Comparison of ENCODE assay signal across 34 mouse cellular contexts in genomic region chr11:7193134-7193533, GRCm38 (mm10). TPM values are rescaled to one million over a fixed set of nuclear protein-coding genes. Genes with fewer than 3 reads are reported as not detected.
DNase-seq lines count a peak whose midpoint lies in the region; ATAC-seq and TF ChIP-seq lines count a peak whose summit lies in the region.
"Had no signal": no experiment of that assay in that cellular context is flagged by ENCODE, and none has a peak within 500 bp of the region (broad histone marks: within the 10 kb centered on the region; RNA-seq: fewer than 3 reads in every experiment).

No protein-coding gene starts in this region.

- H3K9ac ChIP-seq in hindbrain, postnatal 0 days (replicated peaks; ENCODE audit: low read length): no peak overlapping the region
- H3K9ac ChIP-seq in hindbrain, embryonic 11.5 days (ENCODE audit: low read depth, low read length): no peak overlapping the region
- no peak overlapping the region for H3K9ac ChIP-seq in liver, embryonic 12.5 days
- H3K9ac ChIP-seq in liver, embryonic 11.5 days (ENCODE audit: low read depth, low read length): no peak overlapping the region
- no peak overlapping the region for H3K9ac ChIP-seq in liver, embryonic 15.5 days
- H3K9ac ChIP-seq: forebrain, embryonic 12.5 days; lung, embryonic 14.5 days; midbrain, embryonic 12.5 days; stomach, embryonic 15.5 days had no signal

- no peak overlapping the region for H3K27ac ChIP-seq in hindbrain, postnatal 0 days
- no peak overlapping the region for H3K27ac ChIP-seq in hindbrain, embryonic 11.5 days (ENCODE audit: low read depth, low read length)
- H3K27ac ChIP-seq in liver, embryonic 12.5 days: 0 out of 2 replicates have a peak overlapping the region, but pooled peaks have one; percentile 36
- H3K27ac ChIP-seq in liver, embryonic 11.5 days (ENCODE audit: low read depth, low read length): no peak overlapping the region; the same call in 1 of the 2 replicates
- H3K27ac ChIP-seq in liver, embryonic 15.5 days (replicated peaks): peak overlapping the region; percentile 59; the same call in 1 of the 2 replicates
- H3K27ac ChIP-seq: forebrain, embryonic 12.5 days; hindbrain, embryonic 10.5 days; midbrain, embryonic 12.5 days; stomach, embryonic 15.5 days had no signal

- 76% methylated on average over 9 of the region's 9 CpGs for WGBS in hindbrain, postnatal 0 days
- 80% methylated on average over 9 of the region's 9 CpGs for WGBS in hindbrain, embryonic 11.5 days
- WGBS in liver, embryonic 12.5 days (ENCODE audit: insufficient replicate concordance): 57% methylated on average over 9 of the region's 9 CpGs
- WGBS in liver, embryonic 11.5 days: 65% methylated on average over 9 of the region's 9 CpGs
- WGBS in liver, embryonic 15.5 days (ENCODE audit: insufficient replicate concordance): 52% methylated on average over 9 of the region's 9 CpGs

- H3K4me2 ChIP-seq in hindbrain, postnatal 0 days (ENCODE audit: low read depth, low read length): no peak overlapping the region
- H3K4me2 ChIP-seq in hindbrain, embryonic 11.5 days (replicated peaks; ENCODE audit: low read depth, low read length): no peak overlapping the region
- H3K4me2 ChIP-seq in liver, embryonic 12.5 days: no peak overlapping the region
- H3K4me2 ChIP-seq in liver, embryonic 11.5 days: no peak overlapping the region
- H3K4me2 ChIP-seq in liver, embryonic 15.5 days: no peak overlapping the region
- H3K4me2 ChIP-seq: forebrain, embryonic 12.5 days; lung, embryonic 14.5 days; midbrain, embryonic 12.5 days; stomach, embryonic 15.5 days had no signal

- H3K27me3 ChIP-seq in hindbrain, postnatal 0 days (ENCODE audit: insufficient read depth, low read length): no peaks in the 10 kb centered on the region
- no peaks in the 10 kb centered on the region for H3K27me3 ChIP-seq in hindbrain, embryonic 11.5 days (ENCODE audit: control insufficient read depth, insufficient read depth, low read length)
- no peaks in the 10 kb centered on the region for H3K27me3 ChIP-seq in liver, embryonic 12.5 days (replicated peaks)
- no peaks in the 10 kb centered on the region for H3K27me3 ChIP-seq in liver, embryonic 11.5 days (replicated peaks; ENCODE audit: control insufficient read depth, insufficient read depth, low read length)
- H3K27me3 ChIP-seq in liver, embryonic 15.5 days: no peaks in the 10 kb centered on the region
- H3K27me3 ChIP-seq: forebrain, embryonic 12.5 days; megakaryocyte, embryonic 14.5 days; stomach, embryonic 15.5 days had no signal

- no peaks in the 10 kb centered on the region for H3K9me3 ChIP-seq in hindbrain, postnatal 0 days (ENCODE audit: low read length)
- H3K9me3 ChIP-seq in hindbrain, embryonic 11.5 days (ENCODE audit: control insufficient read depth, low read length): no peaks in the 10 kb centered on the region
- no peaks in the 10 kb centered on the region; the same call in 1 of the 2 replicates for H3K9me3 ChIP-seq in liver, embryonic 12.5 days (replicated peaks)
- peaks cover 4% of the 10 kb centered on the region; the same call in 1 of the 2 replicates for H3K9me3 ChIP-seq in liver, embryonic 11.5 days (ENCODE audit: control insufficient read depth, low read length)
- no peaks in the 10 kb centered on the region for H3K9me3 ChIP-seq in liver, embryonic 15.5 days (replicated peaks)
- H3K9me3 ChIP-seq: forebrain, embryonic 12.5 days; hindbrain, embryonic 10.5 days; midbrain, embryonic 12.5 days; stomach, embryonic 15.5 days had no signal

- no peaks in the 10 kb centered on the region for H3K4me1 ChIP-seq in hindbrain, postnatal 0 days (ENCODE audit: insufficient read depth, low read length)
- no peaks in the 10 kb centered on the region for H3K4me1 ChIP-seq in hindbrain, embryonic 11.5 days (replicated peaks; ENCODE audit: control insufficient read depth, insufficient read depth, low read length)
- no peaks in the 10 kb centered on the region for H3K4me1 ChIP-seq in liver, embryonic 12.5 days
- H3K4me1 ChIP-seq in liver, embryonic 11.5 days (replicated peaks; ENCODE audit: control insufficient read depth, insufficient read depth, low read length): no peaks in the 10 kb centered on the region
- peaks cover 2% of the 10 kb centered on the region for H3K4me1 ChIP-seq in liver, embryonic 15.5 days (replicated peaks)
- H3K4me1 ChIP-seq: megakaryocyte, embryonic 14.5 days had no signal

- peak; percentile 26 for TF ChIP-seq CTCF in hindbrain, postnatal 0 days (IDR thresholded peaks at IDR 0.05; ENCODE audit: low read depth)

- DNase-seq in hindbrain, postnatal 0 days (ENCODE audit: low spot score): no peak
- DNase-seq in hindbrain, embryonic 11.5 days (ENCODE audit: low spot score): no peak
- no peak for DNase-seq in liver, embryonic 11.5 days (ENCODE audit: low spot score)
- DNase-seq in spleen, adult 18-20 months: no peak
- DNase-seq: adrenal gland, postnatal 25 days; B cell, adult 2 months; cerebellum, adult 2 months; cerebellum, postnatal 14 days; heart, postnatal 14 days; left cerebral cortex, postnatal 4 days; lung, embryonic 14.5 days had no signal

- no peak overlapping the region for H3K4me3 ChIP-seq in hindbrain, postnatal 0 days (ENCODE audit: low read length)
- H3K4me3 ChIP-seq in hindbrain, embryonic 11.5 days (ENCODE audit: low read depth, low read length): no peak overlapping the region
- no peak overlapping the region for H3K4me3 ChIP-seq in liver, embryonic 12.5 days
- no peak overlapping the region for H3K4me3 ChIP-seq in liver, embryonic 11.5 days (ENCODE audit: low read depth, low read length)
- H3K4me3 ChIP-seq in liver, embryonic 15.5 days (replicated peaks): no peak overlapping the region
- H3K4me3 ChIP-seq: erythroblast, embryonic 14.5 days; forebrain, embryonic 12.5 days; hindbrain, embryonic 10.5 days; megakaryocyte, embryonic 14.5 days; midbrain, embryonic 12.5 days; stomach, embryonic 15.5 days had no signal

- no peaks in the 10 kb centered on the region for H3K36me3 ChIP-seq in hindbrain, postnatal 0 days (ENCODE audit: insufficient read depth, low read length)
- no peaks in the 10 kb centered on the region for H3K36me3 ChIP-seq in hindbrain, embryonic 11.5 days (ENCODE audit: control insufficient read depth, insufficient read depth, low read length)
- no peaks in the 10 kb centered on the region for H3K36me3 ChIP-seq in liver, embryonic 12.5 days
- no peaks in the 10 kb centered on the region for H3K36me3 ChIP-seq in liver, embryonic 11.5 days (ENCODE audit: control insufficient read depth, insufficient read depth, low read length)
- H3K36me3 ChIP-seq in liver, embryonic 15.5 days (replicated peaks): no peaks in the 10 kb centered on the region
- H3K36me3 ChIP-seq: forebrain, embryonic 12.5 days; hindbrain, embryonic 10.5 days; midbrain, embryonic 12.5 days; stomach, embryonic 15.5 days had no signal

- no peak for ATAC-seq in hindbrain, postnatal 0 days
- no peak for ATAC-seq in hindbrain, embryonic 11.5 days (ENCODE audit: low FRiP score)
- no peak for ATAC-seq in liver, embryonic 12.5 days
- no peak for ATAC-seq in liver, embryonic 11.5 days (replicated peaks; ENCODE audit: low FRiP score)
- ATAC-seq in liver, embryonic 15.5 days (ENCODE audit: insufficient read depth): no peak
- ATAC-seq: hindbrain, embryonic 16.5 days; intestine, embryonic 16.5 days had no signal

RNA-seq across cellular contexts. Expression of gene Igfbp1, which starts 4.4 kb away (rescaled TPM):
- not detected in 2 replicates for total RNA-seq in hindbrain, postnatal 0 days (2014; rRNA removed)
- 0.19 TPM in 1 of 2 replicates, not detected in the other for polyA plus RNA-seq in hindbrain, postnatal 0 days (2015; fragmentation: Nextera tagmentation; extraction: Ambion mirVana)
- 0.14 and 0.67 TPM in 2 replicates for polyA plus RNA-seq in hindbrain, embryonic 11.5 days (2014; fragmentation: Nextera tagmentation; extraction: Ambion mirVana)
- polyA plus RNA-seq in liver, embryonic 12.5 days (2016; fragmentation: Nextera tagmentation; extraction: Ambion mirVana): 39.5 and 41.4 TPM in 2 replicates
- 48.2 and 49.9 TPM in 2 replicates for polyA plus RNA-seq in liver, embryonic 11.5 days (2014; fragmentation: Nextera tagmentation; extraction: Ambion mirVana)
- 170 and 287 TPM in 2 replicates for polyA plus RNA-seq in liver, embryonic 15.5 days (2015; fragmentation: Nextera tagmentation; extraction: Ambion mirVana)
- total RNA-seq: adrenal gland, adult 18-20 months; adrenal gland, postnatal 25 days; gastrocnemius, adult 8-10 months; heart, adult 8-10 months; heart, postnatal 14 days; layer of hippocampus, adult 18-20 months; layer of hippocampus, postnatal 14 days; monocyte, adult 5-6 weeks had no signal
- polyA plus RNA-seq: forebrain, embryonic 12.5 days; heart, embryonic 14.5 days; neural tube, embryonic 14.5 days had no signal

RNA-seq across cellular contexts. Expression of gene Gm11985, which starts 4.8 kb away (rescaled TPM):
- not detected in 2 replicates for total RNA-seq in hindbrain, postnatal 0 days (2014; rRNA removed)
- not detected in 2 replicates for polyA plus RNA-seq in hindbrain, postnatal 0 days (2015; fragmentation: Nextera tagmentation; extraction: Ambion mirVana)
- not detected in 2 replicates for polyA plus RNA-seq in hindbrain, embryonic 11.5 days (2014; fragmentation: Nextera tagmentation; extraction: Ambion mirVana)
- polyA plus RNA-seq in liver, embryonic 12.5 days (2016; fragmentation: Nextera tagmentation; extraction: Ambion mirVana): not detected in 2 replicates
- not detected in 2 replicates for polyA plus RNA-seq in liver, embryonic 11.5 days (2014; fragmentation: Nextera tagmentation; extraction: Ambion mirVana)
- polyA plus RNA-seq in liver, embryonic 15.5 days (2015; fragmentation: Nextera tagmentation; extraction: Ambion mirVana): not detected in 2 replicates
- total RNA-seq: adrenal gland, adult 18-20 months; adrenal gland, postnatal 25 days; gastrocnemius, adult 8-10 months; gastrocnemius, postnatal 4 days; heart, adult 8-10 months; heart, postnatal 14 days; layer of hippocampus, adult 18-20 months; layer of hippocampus, postnatal 14 days; left cerebral cortex, postnatal 4 days; monocyte, adult 5-6 weeks had no signal
- polyA plus RNA-seq: cerebellum, adult 2 months; cortical plate, adult 2 months; embryonic facial prominence, embryonic 14.5 days; erythroblast, embryonic 14.5 days; forebrain, embryonic 12.5 days; heart, embryonic 14.5 days; hindbrain, embryonic 10.5 days; hindbrain, embryonic 16.5 days; intestine, embryonic 16.5 days; kidney, embryonic 14.5 days; lung, embryonic 14.5 days; midbrain, embryonic 12.5 days; small intestine, adult 2 months; stomach, embryonic 15.5 days had no signal

RNA-seq across cellular contexts. Expression of gene Igfbp3, which starts 20.6 kb away (rescaled TPM):
- 35.7 and 47.2 TPM in 2 replicates for total RNA-seq in hindbrain, postnatal 0 days (2014; rRNA removed)
- 24.6 and 25.3 TPM in 2 replicates for polyA plus RNA-seq in hindbrain, postnatal 0 days (2015; fragmentation: Nextera tagmentation; extraction: Ambion mirVana)
- polyA plus RNA-seq in hindbrain, embryonic 11.5 days (2014; fragmentation: Nextera tagmentation; extraction: Ambion mirVana): 16.8 and 19.1 TPM in 2 replicates
- 42.6 and 43.2 TPM in 2 replicates for polyA plus RNA-seq in liver, embryonic 12.5 days (2016; fragmentation: Nextera tagmentation; extraction: Ambion mirVana)
- 42.1 and 45.2 TPM in 2 replicates for polyA plus RNA-seq in liver, embryonic 11.5 days (2014; fragmentation: Nextera tagmentation; extraction: Ambion mirVana)
- polyA plus RNA-seq in liver, embryonic 15.5 days (2015; fragmentation: Nextera tagmentation; extraction: Ambion mirVana): 18.9 and 19.5 TPM in 2 replicates
- total RNA-seq: monocyte, adult 5-6 weeks had no signal

Comparison
In these comparisons a context has a peak if more than half of its experiments do, and no peak if none do; other contexts are left out.
1. H3K27ac ChIP-seq: peak in liver, embryonic 12.5 days (single experiment) and liver, embryonic 15.5 days (single experiment); none in hindbrain, postnatal 0 days (single experiment), hindbrain, embryonic 11.5 days (single experiment) and liver, embryonic 11.5 days (single experiment).
2. RNA of gene Igfbp1, which starts 4.4 kb away (polyA plus RNA-seq): 170 to 287 TPM in liver, embryonic 15.5 days, 48.2 to 49.9 TPM in liver, embryonic 11.5 days and 39.5 to 41.4 TPM in liver, embryonic 12.5 days; 0.14 to 0.67 TPM in hindbrain, embryonic 11.5 days and 0.19 TPM in hindbrain, postnatal 0 days; every median in the first group is over 10 times any median in the second.